In the genomic region with DNA sequence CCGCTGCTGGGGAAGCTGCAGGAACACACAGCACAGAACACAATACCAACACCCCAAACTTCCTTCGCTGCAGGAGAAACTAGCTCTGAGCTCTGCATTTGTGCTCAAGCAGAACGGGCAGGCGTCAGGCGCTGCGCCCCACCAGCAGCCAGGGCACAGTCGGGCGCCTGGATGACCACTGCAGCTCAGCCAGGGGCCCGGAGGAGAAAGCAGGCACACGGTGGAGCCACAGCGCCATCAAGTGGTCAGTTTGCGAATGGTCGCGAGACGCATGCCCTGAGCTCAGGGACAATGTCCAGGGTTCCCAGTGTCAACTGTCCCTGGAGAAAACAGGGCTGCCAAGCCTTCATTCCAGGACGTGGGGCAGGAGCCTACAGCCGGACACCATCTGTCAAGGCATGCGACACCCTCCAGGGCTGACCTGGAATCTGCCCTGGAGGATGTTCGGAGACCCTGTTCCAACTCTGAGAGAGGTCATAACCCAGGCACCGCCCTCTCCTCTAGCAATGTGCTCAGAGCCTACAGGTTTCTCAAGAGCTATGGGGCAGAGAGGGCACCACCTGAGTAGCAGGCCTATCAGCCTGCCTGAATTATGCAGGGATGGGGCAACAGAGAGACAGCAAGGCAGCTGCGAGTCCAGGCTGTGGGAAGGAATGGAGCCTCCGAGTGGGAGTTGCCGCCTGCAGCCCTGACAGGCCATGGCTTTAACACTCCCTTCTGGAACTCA, we compare ENCODE assay signal across 9 mouse cellular contexts.
DNase-seq lines count a peak whose midpoint lies in the region; ATAC-seq and TF ChIP-seq lines count a peak whose summit lies in the region.
"Had no signal": no experiment of that assay in that cellular context is flagged by ENCODE, and none has a peak within 500 bp of the region (broad histone marks: within the 10 kb centered on the region; RNA-seq: fewer than 3 reads in every experiment).

No protein-coding gene starts in this region.

- H3K27me3 ChIP-seq in Patski = no peaks in the 10 kb centered on the region
- no peaks in the 10 kb centered on the region for H3K27me3 ChIP-seq in hindbrain, embryonic 13.5 days

- 5% methylated on average over 23 of the region's 23 CpGs for WGBS in hindbrain, embryonic 13.5 days

- CTCF ChIA-PET in Patski (lab: Charles Lee) = interaction anchor here (0.6 to 3.7 kb wide), 29 partner anchors 9 to 1633 kb away, joined by 3 to 34 read pairs (median 4); a partner anchor contains a TSS

- peak; percentile 99 for TF ChIP-seq CTCF in Patski (IDR thresholded peaks at IDR 0.05)

- ATAC-seq in Patski = peak; percentile 93
- peak; percentile 71 for ATAC-seq in hindbrain, embryonic 13.5 days (ENCODE audit: low FRiP score)

- H3K27ac ChIP-seq in hindbrain, embryonic 13.5 days = peak overlapping the region; percentile 23
- H3K27ac ChIP-seq: macrophage had no signal

- H3K4me3 ChIP-seq in hindbrain, embryonic 13.5 days = peak overlapping the region; percentile 38

- H3K4me1 ChIP-seq in hindbrain, embryonic 13.5 days (replicated peaks) = peaks cover 58% of the 10 kb centered on the region

- POLR2A ChIA-PET in Patski (lab: Charles Lee) = interaction anchor here (0.6 to 1.5 kb wide), 5 partner anchors 145 to 1628 kb away, joined by 3 to 6 read pairs (median 3); no protein-coding TSS in a partner anchor

- peak; percentile 43 for DNase-seq in Patski (ENCODE audit: low read depth, low spot score)
- peak; percentile 92 for DNase-seq in cerebellum, postnatal 25 days
- peak; percentile 81 to 82 for DNase-seq in frontal cortex, postnatal 36 days (ENCODE audit: low spot score in 2 of 2)
- peak; percentile 82 to 85 for DNase-seq in layer of hippocampus, postnatal 25 days (ENCODE audit: extremely low spot score in 1 of 2, low spot score in 1 of 2)
- DNase-seq in lung, postnatal 25 days (ENCODE audit: low spot score) = peak; percentile 73
- DNase-seq in retina, postnatal 1 day = peak; percentile 91
- peak; percentile 63 to 80 for DNase-seq in urinary bladder, postnatal 36 days (ENCODE audit: low spot score in 2 of 2)

- H3K4me2 ChIP-seq in hindbrain, embryonic 13.5 days = peak overlapping the region; percentile 62

- peak overlapping the region; percentile 61 for H3K9ac ChIP-seq in hindbrain, embryonic 13.5 days

- no peaks in the 10 kb centered on the region for H3K36me3 ChIP-seq in hindbrain, embryonic 13.5 days

- H3K9me3 ChIP-seq in hindbrain, embryonic 13.5 days = no peaks in the 10 kb centered on the region

- in situ Hi-C loops in Patski (cut with MboI; ENCODE audit: low pct_unique_long_range_greater_than_20kb) = loop anchor here (5.0 to 25.0 kb wide), 5 partner anchors 310 to 1628 kb away; no protein-coding TSS in a partner anchor

Comparison
In these comparisons a context has a peak if more than half of its experiments do, and no peak if none do; other contexts are left out.
1. Peak in every context shown above with its lines: DNase-seq, ATAC-seq, H3K4me3 ChIP-seq and H3K27ac ChIP-seq.